Mouse (Mus musculus): Measurements from ENCODE around the gene Gm3285. TPM values are rescaled to one million over a fixed set of nuclear protein-coding genes. Genes with fewer than 3 reads are reported as not detected.

The Gm3285 gene
- total RNA-seq (2023) = not detected

GRCm38 (mm10) chr10:77861675-77862074, at the start of gene Gm3285:
Gm3285 (plus strand) TSS chr10:77861975.

GRCm38 (mm10) chr10:77814382-77814781, 47.4 kb upstream of the Gm3285 start, which contains the start of gene Gm2696:
Gm2696 (plus strand) TSS chr10:77814682.

GRCm38 (mm10) chr10:77826951-77827350, 34.8 kb upstream of the Gm3285 start, which contains the start of gene Krtap10-4:
Krtap10-4 (minus strand) TSS chr10:77827095.

GRCm38 (mm10) chr10:77835647-77836046, 26.1 kb upstream of the Gm3285 start, which contains the start of gene Krtap10-10:
Krtap10-10 (plus strand) TSS chr10:77835947.

GRCm38 (mm10) chr10:77846503-77846902, 15.3 kb upstream of the Gm3285 start, which contains the start of gene Gm36176:
Gm36176 (plus strand) TSS chr10:77846803.

GRCm38 (mm10) chr10:77852559-77852958, 9.2 kb upstream of the Gm3285 start, which contains the start of gene Gm10318:
Gm10318 (plus strand) TSS chr10:77852859.

GRCm38 (mm10) chr10:77902211-77902893, 40.6 kb downstream of the Gm3285 start, which contains the start of gene Lrrc3:
Lrrc3 (minus strand) TSS chr10:77902536.

Other genes starting within 250 kb of the Gm3285 start
- 10 to 100 TPM; 43.6 to 54.7 TPM for gene Ube2g2, start 239.7 kb upstream of the Gm3285 start, total RNA-seq (2023)
- gene Tspear, start 175.4 kb upstream of the Gm3285 start, total RNA-seq (2023) = not detected
- gene Gm19402, start 171.2 kb upstream of the Gm3285 start, total RNA-seq (2023) = not detected
- not detected for gene Gm9508, start 164.7 kb upstream of the Gm3285 start, total RNA-seq (2023)
- not detected for gene Gm10272, start 155.3 kb upstream of the Gm3285 start, total RNA-seq (2023)
- not detected for gene Gm10024, start 150.5 kb upstream of the Gm3285 start, total RNA-seq (2023)
- gene Gm10142, start 146.2 kb upstream of the Gm3285 start, total RNA-seq (2023) = not detected
- gene Krtap12-1, start 141.4 kb upstream of the Gm3285 start, total RNA-seq (2023) = not detected
- not detected for gene Gm10100, start 135.5 kb upstream of the Gm3285 start, total RNA-seq (2023)
- not detected for gene Gm18596, start 119.3 kb upstream of the Gm3285 start, total RNA-seq (2023)
- not detected for gene Gm9736, start 110.6 kb upstream of the Gm3285 start, total RNA-seq (2023)
- gene Gm3233, start 102.3 kb upstream of the Gm3285 start, total RNA-seq (2023) = not detected
- not detected for gene Gm3238, start 90.7 kb upstream of the Gm3285 start, total RNA-seq (2023)
- not detected for gene Gm7138, start 85.0 kb upstream of the Gm3285 start, total RNA-seq (2023)
- gene Gm3250, start 79.4 kb upstream of the Gm3285 start, total RNA-seq (2023) = not detected
- not detected for gene Gm7137, start 73.8 kb upstream of the Gm3285 start, total RNA-seq (2023)
- gene Gm9639, start 66.9 kb upstream of the Gm3285 start, total RNA-seq (2023) = not detected
- gene Gm19668, start 62.8 kb upstream of the Gm3285 start, total RNA-seq (2023) = not detected
- gene Gm9507, start 50.1 kb upstream of the Gm3285 start, total RNA-seq (2023) = not detected
- not detected for gene Gm2696, start 47.3 kb upstream of the Gm3285 start, total RNA-seq (2023)
- not detected for gene Krtap10-4, start 34.9 kb upstream of the Gm3285 start, total RNA-seq (2023)
- gene Krtap10-10, start 26.0 kb upstream of the Gm3285 start, total RNA-seq (2023) = not detected
- not detected for gene Gm36176, start 15.2 kb upstream of the Gm3285 start, total RNA-seq (2023)
- not detected for gene Gm10318, start 9.1 kb upstream of the Gm3285 start, total RNA-seq (2023)
- gene Lrrc3, start 40.6 kb downstream of the Gm3285 start, total RNA-seq (2023) = under 1 TPM; 0.10 to 0.15 TPM
- 100 to 1,000 TPM; 148 to 152 TPM for gene Trpm2, start 108.6 kb downstream of the Gm3285 start, total RNA-seq (2023)
- 10 to 100 TPM; 10.7 to 12.6 TPM for gene 1810043G02Rik, start 116.5 kb downstream of the Gm3285 start, total RNA-seq (2023)
- 10 to 100 TPM; 60.3 to 88.1 TPM for gene Pfkl, start 148.1 kb downstream of the Gm3285 start, total RNA-seq (2023)
- gene Dnmt3l, start 180.0 kb downstream of the Gm3285 start, total RNA-seq (2023) = not detected
- not detected for gene Aire, start 181.6 kb downstream of the Gm3285 start, total RNA-seq (2023)
- gene Icosl, start 207.3 kb downstream of the Gm3285 start, total RNA-seq (2023) = 10 to 100 TPM; 46.2 to 50.6 TPM

All from monocyte, adult 59 days (primary cell).